In the genomic region with DNA sequence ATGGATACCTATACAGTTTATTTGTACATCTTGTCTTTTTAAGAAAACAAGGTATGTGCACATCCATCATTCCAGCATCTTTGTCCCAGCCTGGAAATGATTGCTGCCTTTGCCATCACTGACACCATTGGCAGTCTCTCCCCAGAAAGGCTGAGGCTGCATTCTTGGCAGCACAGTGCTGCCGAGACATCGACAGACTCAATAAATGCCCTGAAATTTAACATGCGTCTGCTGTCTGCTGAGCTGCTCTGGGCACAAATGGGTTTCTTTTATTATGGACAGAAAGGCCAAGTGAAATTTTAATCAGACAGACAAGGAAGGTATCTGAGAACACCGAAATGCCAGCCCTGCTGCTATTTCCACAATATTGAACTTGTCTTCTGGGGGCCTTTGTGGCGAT, we compare ENCODE assay signal across 20 mouse cellular contexts.
DNase-seq lines count a peak whose midpoint lies in the region; ATAC-seq and TF ChIP-seq lines count a peak whose summit lies in the region.
"Had no signal": no experiment of that assay in that cellular context is flagged by ENCODE, and none has a peak within 500 bp of the region (broad histone marks: within the 10 kb centered on the region; RNA-seq: fewer than 3 reads in every experiment).

No protein-coding gene starts in this region.

- no peak for TF ChIP-seq CTCF in hindbrain, postnatal 0 days (IDR thresholded peaks at IDR 0.05; ENCODE audit: low read depth)
- TF ChIP-seq CTCF in gastrocnemius, adult 2 months (IDR thresholded peaks at IDR 0.05): no peak

- no peaks in the 10 kb centered on the region for H3K27me3 ChIP-seq in neural tube, embryonic 13.5 days
- no peaks in the 10 kb centered on the region for H3K27me3 ChIP-seq in hindbrain, postnatal 0 days (ENCODE audit: insufficient read depth, low read length)
- H3K27me3 ChIP-seq: embryonic facial prominence, embryonic 15.5 days; heart, embryonic 15.5 days; limb, embryonic 15.5 days; stomach, embryonic 15.5 days had no signal

- H3K9ac ChIP-seq in neural tube, embryonic 13.5 days: no peak overlapping the region
- H3K9ac ChIP-seq in hindbrain, postnatal 0 days (replicated peaks; ENCODE audit: low read length): no peak overlapping the region
- H3K9ac ChIP-seq: embryonic facial prominence, embryonic 15.5 days; heart, embryonic 15.5 days; limb, embryonic 15.5 days; stomach, embryonic 15.5 days had no signal

- DNase-seq in heart, adult 11 months: peak; percentile 55
- no peak for DNase-seq in heart, postnatal 14 days
- no peak for DNase-seq in neural tube, embryonic 10.5 days (ENCODE audit: extremely low spot score, low spot score)
- DNase-seq in hindbrain, postnatal 0 days (ENCODE audit: low spot score): peak; percentile 31
- no peak for DNase-seq in spleen, postnatal 14 days (ENCODE audit: low spot score in 2 of 2)
- DNase-seq in gastrocnemius, adult 2 months: no peak
- DNase-seq: adrenal gland, postnatal 36 days; embryo, embryonic 11 days; gastrocnemius, postnatal 10 days; heart, adult 2 months; kidney, adult 8-10 months; kidney, postnatal 36 days; lung, postnatal 14 days; spleen, adult 18-20 months; thymus, adult 2 months had no signal

- ATAC-seq in neural tube, embryonic 13.5 days (ENCODE audit: low read depth): peak; percentile 75; the same call in 1 of the 2 replicates
- no peak for ATAC-seq in hindbrain, postnatal 0 days

- WGBS in neural tube, embryonic 13.5 days: 40% methylated on average over 5 of the region's 5 CpGs
- 22% methylated on average over 5 of the region's 5 CpGs for WGBS in hindbrain, postnatal 0 days

- H3K9me3 ChIP-seq in neural tube, embryonic 13.5 days: no peaks in the 10 kb centered on the region
- no peaks in the 10 kb centered on the region for H3K9me3 ChIP-seq in hindbrain, postnatal 0 days (ENCODE audit: low read length)
- H3K9me3 ChIP-seq: embryonic facial prominence, embryonic 15.5 days; heart, embryonic 15.5 days; limb, embryonic 15.5 days; stomach, embryonic 15.5 days had no signal

- H3K36me3 ChIP-seq in neural tube, embryonic 13.5 days: no peaks in the 10 kb centered on the region
- H3K36me3 ChIP-seq in hindbrain, postnatal 0 days (ENCODE audit: insufficient read depth, low read length): no peaks in the 10 kb centered on the region
- H3K36me3 ChIP-seq: embryonic facial prominence, embryonic 15.5 days; heart, embryonic 15.5 days; limb, embryonic 15.5 days; stomach, embryonic 15.5 days had no signal

- intact Hi-C loops in heart, postnatal 14 days (cut with DNase I): no loop called here
- intact Hi-C loops in gastrocnemius, adult 2 months (cut with DNase I): no loop called here

- no peak overlapping the region for H3K4me3 ChIP-seq in neural tube, embryonic 13.5 days
- H3K4me3 ChIP-seq in hindbrain, postnatal 0 days (ENCODE audit: low read length): no peak overlapping the region
- H3K4me3 ChIP-seq in gastrocnemius, adult 2 months: no peak overlapping the region
- H3K4me3 ChIP-seq: embryonic facial prominence, embryonic 15.5 days; heart, adult 2 months; heart, embryonic 15.5 days; limb, embryonic 15.5 days; stomach, embryonic 15.5 days had no signal

- H3K4me2 ChIP-seq in neural tube, embryonic 13.5 days: no peak overlapping the region
- no peak overlapping the region for H3K4me2 ChIP-seq in hindbrain, postnatal 0 days (ENCODE audit: low read depth, low read length)
- H3K4me2 ChIP-seq: embryonic facial prominence, embryonic 15.5 days; heart, embryonic 15.5 days; limb, embryonic 15.5 days; stomach, embryonic 15.5 days had no signal

- peak overlapping the region; percentile 76 for H3K27ac ChIP-seq in neural tube, embryonic 13.5 days (replicated peaks)
- 0 out of 2 replicates have a peak overlapping the region, but pooled peaks have one; percentile 15 for H3K27ac ChIP-seq in hindbrain, postnatal 0 days
- H3K27ac ChIP-seq in gastrocnemius, adult 2 months: no peak overlapping the region
- H3K27ac ChIP-seq: embryonic facial prominence, embryonic 15.5 days; heart, adult 2 months; heart, embryonic 15.5 days; limb, embryonic 15.5 days; stomach, embryonic 15.5 days had no signal

- H3K4me1 ChIP-seq in neural tube, embryonic 13.5 days (replicated peaks): peaks cover 12% of the 10 kb centered on the region
- H3K4me1 ChIP-seq in hindbrain, postnatal 0 days (ENCODE audit: insufficient read depth, low read length): no peaks in the 10 kb centered on the region
- H3K4me1 ChIP-seq: embryonic facial prominence, embryonic 15.5 days; heart, embryonic 15.5 days; limb, embryonic 15.5 days; stomach, embryonic 15.5 days had no signal

Comparison
In these comparisons a context has a peak if more than half of its experiments do, and no peak if none do; other contexts are left out.
1. DNase-seq: peak in heart, adult 11 months (single experiment) and hindbrain, postnatal 0 days (single experiment); none in heart, postnatal 14 days (0 of 2), neural tube, embryonic 10.5 days (single experiment), spleen, postnatal 14 days (0 of 2) and gastrocnemius, adult 2 months (single experiment).